Mouse (Mus musculus): ENCODE data around the gene Msh3.

- TF ChIP-seq POLR2A (IDR thresholded peaks at IDR 0.05; ENCODE audit: control insufficient read depth, low read depth, low read length) (no peak), CTCF (IDR thresholded peaks at IDR 0.05; ENCODE audit: control insufficient read depth, insufficient read depth, insufficient replicate concordance, low read depth, low read length) (no peak)
These were observed 157.9 kb downstream of the Msh3 start for GRCm38 (mm10) chr13:92196860-92197259.

Measured in testis, adult 2 months (tissue).